Mouse (Mus musculus): ENCODE data around the gene Wwp2. TPM values are rescaled to one million over a fixed set of nuclear protein-coding genes. Genes with fewer than 3 reads are reported as not detected.

Gene Wwp2
- polyA plus RNA-seq, 1 experiment, result 44.0 TPM

- H3K27ac ChIP-seq (ENCODE audit: insufficient read depth, low read depth, low read length), result no peak overlapping the region
- peaks cover 2% of the 10 kb centered on the region; the same call in 1 of the 2 replicates for H3K36me3 ChIP-seq (ENCODE audit: control insufficient read depth, insufficient read depth, low read length)
- peaks cover 5% of the 10 kb centered on the region; the same call in 1 of the 2 replicates for H3K4me1 ChIP-seq (ENCODE audit: control insufficient read depth, insufficient read depth, low read length)
- TF ChIP-seq CTCF (conservative IDR thresholded peaks at IDR 0.05; ENCODE audit: insufficient read depth, insufficient read length, low read depth, low read length), result no peak
- TF ChIP-seq POLR2A (IDR thresholded peaks at IDR 0.05; ENCODE audit: low read depth, low read length), result no peak
- no peak overlapping the region for H3K4me3 ChIP-seq (ENCODE audit: insufficient read depth, low read depth, low read length)
- 91% methylated on average over 6 of the region's 6 CpGs for WGBS
- DNase-seq, result no peak
- H3K27me3 ChIP-seq (replicated peaks; ENCODE audit: control insufficient read depth, insufficient read depth, low read length), result no peaks in the 10 kb centered on the region
Observed at GRCm38 (mm10) chr8:107458281-107458680, 22.1 kb downstream of the Wwp2 start.

GRCm38 (mm10) chr8:107462423-107462822 lies 26.3 kb downstream of the Wwp2 start:
- peaks cover 2% of the 10 kb centered on the region; the same call in 1 of the 2 replicates for H3K36me3 ChIP-seq (ENCODE audit: control insufficient read depth, insufficient read depth, low read length)
- no peaks in the 10 kb centered on the region for H3K4me1 ChIP-seq (ENCODE audit: control insufficient read depth, insufficient read depth, low read length)
- H3K4me3 ChIP-seq (ENCODE audit: insufficient read depth, low read depth, low read length), result no peak overlapping the region
- H3K27me3 ChIP-seq (replicated peaks; ENCODE audit: control insufficient read depth, insufficient read depth, low read length), result no peaks in the 10 kb centered on the region
- no peak for DNase-seq
- no peak for TF ChIP-seq CTCF (conservative IDR thresholded peaks at IDR 0.05; ENCODE audit: insufficient read depth, insufficient read length, low read depth, low read length)
- no peak for TF ChIP-seq POLR2A (IDR thresholded peaks at IDR 0.05; ENCODE audit: low read depth, low read length)
- no peak overlapping the region for H3K27ac ChIP-seq (ENCODE audit: insufficient read depth, low read depth, low read length)
- WGBS, result 90% methylated on average over 5 of the region's 5 CpGs

- Histone ChIP-seq H3K27me3 (replicated peaks; ENCODE audit: control insufficient read depth, insufficient read depth, low read length) (no peaks in the 10 kb centered on the region), H3K4me1 (ENCODE audit: control insufficient read depth, insufficient read depth, low read length) (no peaks in the 10 kb centered on the region), H3K36me3 (ENCODE audit: control insufficient read depth, insufficient read depth, low read length) (peaks cover 2% of the 10 kb centered on the region; the same call in 1 of the 2 replicates), H3K4me3 (ENCODE audit: insufficient read depth, low read depth, low read length) (no peak overlapping the region), H3K27ac (ENCODE audit: insufficient read depth, low read depth, low read length) (no peak overlapping the region)
- DNase-seq, result no peak
- 72% methylated on average over 3 of the region's 3 CpGs for WGBS
- TF ChIP-seq CTCF (conservative IDR thresholded peaks at IDR 0.05; ENCODE audit: insufficient read depth, insufficient read length, low read depth, low read length), result no peak
- TF ChIP-seq POLR2A (IDR thresholded peaks at IDR 0.05; ENCODE audit: low read depth, low read length), result no peak
Observed at GRCm38 (mm10) chr8:107465332-107465990, 29.3 kb downstream of the Wwp2 start.

- Histone ChIP-seq H3K4me1 (ENCODE audit: control insufficient read depth, insufficient read depth, low read length) (no peaks in the 10 kb centered on the region), H3K27me3 (replicated peaks; ENCODE audit: control insufficient read depth, insufficient read depth, low read length) (no peaks in the 10 kb centered on the region), H3K4me3 (ENCODE audit: insufficient read depth, low read depth, low read length) (no peak overlapping the region), H3K27ac (ENCODE audit: insufficient read depth, low read depth, low read length) (no peak overlapping the region), H3K36me3 (ENCODE audit: control insufficient read depth, insufficient read depth, low read length) (peaks cover 2% of the 10 kb centered on the region; the same call in 1 of the 2 replicates)
- DNase-seq, result no peak
- 95% methylated on average over 5 of the region's 5 CpGs for WGBS
- TF ChIP-seq POLR2A (IDR thresholded peaks at IDR 0.05; ENCODE audit: low read depth, low read length) (no peak), CTCF (conservative IDR thresholded peaks at IDR 0.05; ENCODE audit: insufficient read depth, insufficient read length, low read depth, low read length) (0 out of 2 replicates have a peak, but pooled peaks have one; percentile 9)
Observed at GRCm38 (mm10) chr8:107466642-107467041, 30.5 kb downstream of the Wwp2 start.

GRCm38 (mm10) chr8:107468811-107469302 lies 32.7 kb downstream of the Wwp2 start:
- Histone ChIP-seq H3K27ac (ENCODE audit: insufficient read depth, low read depth, low read length) (no peak overlapping the region), H3K27me3 (replicated peaks; ENCODE audit: control insufficient read depth, insufficient read depth, low read length) (no peaks in the 10 kb centered on the region), H3K4me3 (ENCODE audit: insufficient read depth, low read depth, low read length) (no peak overlapping the region), H3K4me1 (ENCODE audit: control insufficient read depth, insufficient read depth, low read length) (no peaks in the 10 kb centered on the region), H3K36me3 (ENCODE audit: control insufficient read depth, insufficient read depth, low read length) (no peaks in the 10 kb centered on the region; the same call in 1 of the 2 replicates)
- no peak for DNase-seq
- TF ChIP-seq POLR2A (IDR thresholded peaks at IDR 0.05; ENCODE audit: low read depth, low read length) (no peak), CTCF (conservative IDR thresholded peaks at IDR 0.05; ENCODE audit: insufficient read depth, insufficient read length, low read depth, low read length) (no peak)
- 68% methylated on average over 8 of the region's 8 CpGs for WGBS

- DNase-seq, result no peak
- Histone ChIP-seq H3K36me3 (ENCODE audit: control insufficient read depth, insufficient read depth, low read length) (no peaks in the 10 kb centered on the region; the same call in 1 of the 2 replicates), H3K4me1 (ENCODE audit: control insufficient read depth, insufficient read depth, low read length) (no peaks in the 10 kb centered on the region), H3K4me3 (ENCODE audit: insufficient read depth, low read depth, low read length) (no peak overlapping the region), H3K27me3 (replicated peaks; ENCODE audit: control insufficient read depth, insufficient read depth, low read length) (no peaks in the 10 kb centered on the region), H3K27ac (ENCODE audit: insufficient read depth, low read depth, low read length) (no peak overlapping the region)
- WGBS, result 85% methylated on average over 5 of the region's 5 CpGs
- no peak for TF ChIP-seq CTCF (conservative IDR thresholded peaks at IDR 0.05; ENCODE audit: insufficient read depth, insufficient read length, low read depth, low read length)
- TF ChIP-seq POLR2A (IDR thresholded peaks at IDR 0.05; ENCODE audit: low read depth, low read length), result no peak
Observed at GRCm38 (mm10) chr8:107470302-107470701, 34.1 kb downstream of the Wwp2 start.

GRCm38 (mm10) chr8:107472403-107473100 lies 36.4 kb downstream of the Wwp2 start:
- 59% methylated on average over 10 of the region's 10 CpGs for WGBS
- no peak overlapping the region for H3K27ac ChIP-seq (ENCODE audit: insufficient read depth, low read depth, low read length)
- H3K36me3 ChIP-seq (ENCODE audit: control insufficient read depth, insufficient read depth, low read length), result no peaks in the 10 kb centered on the region
- H3K27me3 ChIP-seq (replicated peaks; ENCODE audit: control insufficient read depth, insufficient read depth, low read length), result no peaks in the 10 kb centered on the region
- DNase-seq, result no peak
- H3K4me1 ChIP-seq (ENCODE audit: control insufficient read depth, insufficient read depth, low read length), result no peaks in the 10 kb centered on the region
- TF ChIP-seq POLR2A (IDR thresholded peaks at IDR 0.05; ENCODE audit: low read depth, low read length) (no peak), CTCF (conservative IDR thresholded peaks at IDR 0.05; ENCODE audit: insufficient read depth, insufficient read length, low read depth, low read length) (no peak)
- H3K4me3 ChIP-seq (ENCODE audit: insufficient read depth, low read depth, low read length), result no peak overlapping the region

All from kidney, adult 2 months (tissue).